Mouse (Mus musculus): ENCODE results near the gene Ankle1.
A peak's percentile ranks its signal among the peaks of the same experiment; 100 is the strongest.

Gene Ankle1

DNA sequence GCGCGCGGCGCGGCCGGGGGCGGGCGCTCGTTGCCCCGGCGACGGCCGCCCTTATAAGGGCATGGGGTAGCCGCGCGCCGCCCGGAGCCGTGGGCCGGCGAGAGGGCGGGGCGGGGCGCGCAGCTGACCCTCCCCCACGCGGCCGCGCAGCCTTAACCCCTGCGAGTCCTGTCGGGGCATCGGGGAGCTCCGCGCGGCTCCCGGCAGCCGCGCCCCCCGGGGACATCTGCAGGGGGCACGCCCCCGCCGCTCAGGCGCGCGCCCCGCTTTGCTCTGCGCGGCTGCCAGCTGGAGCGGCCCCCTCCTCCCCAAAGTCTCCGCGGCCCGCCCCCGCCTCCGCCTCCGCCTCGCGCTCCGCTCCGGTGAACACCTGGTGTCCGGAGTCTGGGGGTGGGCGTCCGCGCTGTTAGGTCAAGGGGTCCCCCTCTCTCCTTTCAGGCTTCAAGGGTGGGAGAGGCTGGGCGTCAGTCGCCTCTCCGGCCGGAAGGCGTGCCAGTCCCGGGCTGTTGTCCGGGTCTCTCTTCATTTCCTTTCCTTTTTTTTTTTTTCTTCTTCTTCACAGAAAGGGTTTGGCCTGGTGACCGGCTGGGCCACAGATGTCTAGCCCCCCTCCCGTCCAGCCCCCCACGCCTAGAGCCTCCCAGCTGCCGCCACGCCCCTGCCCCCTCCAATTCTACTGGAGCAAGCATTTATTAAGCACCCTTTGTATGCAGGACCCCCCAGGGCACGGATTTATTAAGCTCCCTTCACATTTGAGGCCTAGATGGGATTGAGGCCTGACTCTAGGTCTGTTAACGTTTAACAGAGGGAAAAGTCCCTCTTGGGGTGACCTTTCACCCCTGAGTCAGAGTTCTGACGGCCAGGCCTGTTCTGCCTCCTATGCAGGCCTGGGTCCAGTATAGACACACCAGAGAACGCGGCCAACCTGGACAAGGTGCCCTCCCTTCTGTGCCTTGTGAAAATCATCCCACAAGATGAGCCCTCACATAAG lies 23.5 kb upstream of the Ankle1 start:
- DNase-seq (ENCODE audit: low spot score in 2 of 2), result peak; percentile 70 to 81

DNA sequence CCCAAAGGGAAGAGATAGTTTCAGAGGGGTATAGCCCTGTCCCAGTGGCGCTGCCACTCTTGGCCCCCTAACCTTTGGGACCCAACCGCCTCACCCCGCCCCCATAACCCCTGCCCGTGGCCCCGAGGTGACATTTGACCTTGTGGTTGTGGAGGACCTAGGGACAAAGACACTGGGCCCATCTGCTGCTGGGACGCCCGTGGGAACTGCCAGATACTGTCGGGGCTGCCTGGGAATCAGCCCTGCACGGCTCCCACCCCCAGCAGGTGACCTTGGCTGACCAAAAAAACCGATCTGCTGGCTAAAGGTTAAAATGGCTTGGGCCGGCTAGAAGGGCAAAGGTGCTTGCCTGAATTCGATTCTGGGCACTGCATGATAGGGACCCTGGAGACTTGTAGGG lies 22.4 kb upstream of the Ankle1 start:
- DNase-seq (ENCODE audit: low spot score in 2 of 2), result no peak

DNA sequence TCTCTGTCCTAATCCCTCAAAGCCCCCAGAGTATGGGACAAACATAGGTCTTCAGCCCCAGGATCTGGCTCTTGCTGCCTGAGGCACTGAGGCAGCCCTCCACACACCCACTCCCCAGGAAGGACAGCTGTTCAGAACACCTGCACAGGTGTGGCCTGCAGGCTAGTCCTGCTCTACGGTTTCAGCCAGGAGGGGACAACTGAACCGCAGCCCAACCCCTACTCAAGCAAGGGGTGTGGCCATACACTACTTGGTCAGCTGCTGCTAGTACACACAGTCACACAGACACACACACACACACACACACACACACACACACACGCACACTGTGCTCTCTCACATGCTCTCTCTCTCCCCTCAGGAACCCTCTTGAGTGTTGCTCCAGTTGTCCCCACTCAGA lies 21.9 kb upstream of the Ankle1 start:
- DNase-seq (ENCODE audit: low spot score in 2 of 2), result no peak

GRCm38 (mm10) chr8:71385212-71385835 lies 20.5 kb upstream of the Ankle1 start:
- no peak for DNase-seq (ENCODE audit: low spot score in 2 of 2)

- no peak for DNase-seq (ENCODE audit: low spot score in 2 of 2)
Observed at GRCm38 (mm10) chr8:71388267-71388666, 17.5 kb upstream of the Ankle1 start.

GRCm38 (mm10) chr8:71391696-71392095 lies 14.1 kb upstream of the Ankle1 start:
- no peak for DNase-seq (ENCODE audit: low spot score in 2 of 2)

DNA sequence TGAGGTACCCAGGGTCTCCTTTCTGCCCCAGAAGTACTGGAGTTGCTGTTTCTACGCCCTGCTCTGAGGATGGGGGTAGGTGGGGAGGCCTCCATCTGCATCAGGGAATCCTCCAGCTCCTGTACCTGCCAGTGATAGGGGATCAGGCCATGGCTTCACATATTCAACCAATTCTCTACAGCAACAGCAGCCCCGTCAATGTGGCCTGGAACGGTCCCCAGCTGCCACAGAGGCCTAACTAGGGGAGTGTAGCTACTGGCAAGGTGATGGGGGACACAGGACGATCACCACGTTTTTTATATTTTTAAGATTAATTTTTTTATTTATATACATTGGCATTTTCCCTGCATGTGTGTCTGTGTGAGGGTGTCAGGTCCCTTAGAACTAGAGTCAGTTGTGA lies 13.4 kb upstream of the Ankle1 start:
- DNase-seq (ENCODE audit: low spot score in 2 of 2), result no peak

- no peak for DNase-seq (ENCODE audit: low spot score in 2 of 2)
Observed at GRCm38 (mm10) chr8:71392871-71393270, 12.9 kb upstream of the Ankle1 start.

DNA sequence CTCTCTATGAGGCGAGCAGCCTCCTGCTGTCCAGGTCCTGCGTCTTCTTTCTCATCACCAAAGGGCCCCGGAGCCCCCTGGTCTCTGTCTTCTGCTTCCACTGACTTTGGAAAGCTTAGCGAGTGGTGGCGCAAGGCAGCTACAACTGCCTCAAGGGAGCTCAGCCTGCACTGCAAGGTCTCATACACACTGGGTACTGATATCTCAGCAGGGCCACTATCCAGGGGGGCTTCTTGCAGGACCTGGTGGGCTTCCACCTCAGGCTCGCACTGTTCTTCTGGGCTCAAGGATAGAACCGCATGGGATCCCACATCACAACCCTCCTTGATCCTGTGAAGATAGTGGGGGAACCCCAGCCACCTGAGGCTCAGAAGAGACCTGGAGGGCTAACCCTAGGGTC lies 11.3 kb upstream of the Ankle1 start:
- DNase-seq (ENCODE audit: low spot score in 2 of 2), result no peak

GRCm38 (mm10) chr8:71395071-71395470 lies 10.7 kb upstream of the Ankle1 start:
- no peak for DNase-seq (ENCODE audit: low spot score in 2 of 2)

DNA sequence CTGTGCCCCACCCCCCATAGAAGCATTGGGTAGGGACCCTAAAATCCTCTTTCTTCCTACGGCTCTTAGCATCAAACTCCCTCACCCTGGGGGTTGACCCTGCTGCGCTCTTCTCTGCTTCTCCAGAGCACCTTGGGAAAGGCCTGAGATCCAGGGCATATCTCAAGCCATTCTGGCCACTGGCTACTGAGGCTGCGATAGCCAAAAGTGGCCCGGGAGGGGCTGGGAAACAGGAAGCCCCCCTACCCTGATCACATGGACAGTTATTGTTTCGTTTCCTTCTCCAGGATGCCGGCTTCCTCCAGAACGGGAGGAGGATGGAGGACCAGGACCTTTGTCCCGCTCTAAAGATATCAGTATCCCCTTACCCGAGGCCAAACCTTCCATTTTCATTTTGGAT lies 10.2 kb upstream of the Ankle1 start, which contains the start of gene Ushbp1:
Gene Ushbp1 (minus strand): TSS at position 174 of the 400 bp plus-strand sequence.
- DNase-seq (ENCODE audit: low spot score in 2 of 2), result no peak

GRCm38 (mm10) chr8:71396639-71397305 lies 9.0 kb upstream of the Ankle1 start, which contains the start of gene Babam1:
TSS of gene Babam1 (plus strand) at chr8:71396861.
- DNase-seq (ENCODE audit: low spot score in 2 of 2), result peak; percentile 89 to 91

- DNase-seq (ENCODE audit: low spot score in 2 of 2), result no peak
Observed at GRCm38 (mm10) chr8:71397701-71398100, 8.1 kb upstream of the Ankle1 start.

- DNase-seq (ENCODE audit: low spot score in 2 of 2), result no peak
Observed at GRCm38 (mm10) chr8:71400826-71401225, 5.0 kb upstream of the Ankle1 start.

DNA sequence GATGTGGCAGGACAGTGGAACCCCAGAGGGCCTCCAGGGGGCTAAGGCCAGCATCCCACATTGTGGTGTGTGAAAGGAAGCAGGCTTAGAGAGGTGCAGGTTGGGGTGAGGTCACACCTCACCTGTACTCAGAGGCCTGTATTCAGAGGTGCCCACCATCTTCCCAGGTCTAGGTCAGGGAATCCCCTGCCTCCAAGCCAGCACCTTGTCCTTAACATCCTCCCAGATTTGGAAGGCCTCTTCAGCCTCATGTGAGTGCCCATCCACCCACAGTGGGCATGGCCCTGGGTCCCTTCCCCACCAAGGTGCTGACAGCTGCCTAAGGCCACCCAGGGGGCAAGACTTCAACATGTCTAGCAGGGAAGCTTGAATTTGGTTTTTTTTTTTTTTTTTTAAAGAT lies 4.4 kb upstream of the Ankle1 start:
- peak in 1 of 2 experiments; percentile 58 for DNase-seq (ENCODE audit: low spot score in 2 of 2)

DNA sequence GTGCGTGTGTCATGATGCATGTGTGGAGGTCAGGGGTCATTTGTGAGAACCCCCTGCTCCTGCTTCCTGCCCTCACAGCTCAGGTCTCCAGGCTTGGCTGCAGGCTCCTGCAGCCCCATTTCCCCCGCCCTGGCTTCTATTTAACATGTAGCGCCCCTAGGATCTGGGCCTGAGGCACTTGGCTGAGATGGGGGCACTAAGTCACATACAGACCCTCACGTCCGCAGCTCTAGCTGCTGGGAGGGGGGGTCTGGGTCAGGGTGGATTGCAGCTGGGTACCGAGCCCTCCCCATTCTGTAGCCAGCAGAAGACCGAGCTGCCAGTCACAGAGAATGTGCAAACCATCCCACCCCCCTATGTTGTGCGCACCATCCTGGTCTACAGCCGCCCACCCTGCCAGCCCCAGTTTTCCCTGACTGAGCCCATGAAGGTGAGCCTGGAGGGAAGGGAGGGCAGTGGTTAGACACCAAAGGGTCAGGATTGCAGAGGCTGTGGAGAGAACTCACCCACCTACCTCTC lies 3.3 kb upstream of the Ankle1 start:
- peak in 1 of 2 experiments; percentile 55 for DNase-seq (ENCODE audit: low spot score in 2 of 2)

DNA sequence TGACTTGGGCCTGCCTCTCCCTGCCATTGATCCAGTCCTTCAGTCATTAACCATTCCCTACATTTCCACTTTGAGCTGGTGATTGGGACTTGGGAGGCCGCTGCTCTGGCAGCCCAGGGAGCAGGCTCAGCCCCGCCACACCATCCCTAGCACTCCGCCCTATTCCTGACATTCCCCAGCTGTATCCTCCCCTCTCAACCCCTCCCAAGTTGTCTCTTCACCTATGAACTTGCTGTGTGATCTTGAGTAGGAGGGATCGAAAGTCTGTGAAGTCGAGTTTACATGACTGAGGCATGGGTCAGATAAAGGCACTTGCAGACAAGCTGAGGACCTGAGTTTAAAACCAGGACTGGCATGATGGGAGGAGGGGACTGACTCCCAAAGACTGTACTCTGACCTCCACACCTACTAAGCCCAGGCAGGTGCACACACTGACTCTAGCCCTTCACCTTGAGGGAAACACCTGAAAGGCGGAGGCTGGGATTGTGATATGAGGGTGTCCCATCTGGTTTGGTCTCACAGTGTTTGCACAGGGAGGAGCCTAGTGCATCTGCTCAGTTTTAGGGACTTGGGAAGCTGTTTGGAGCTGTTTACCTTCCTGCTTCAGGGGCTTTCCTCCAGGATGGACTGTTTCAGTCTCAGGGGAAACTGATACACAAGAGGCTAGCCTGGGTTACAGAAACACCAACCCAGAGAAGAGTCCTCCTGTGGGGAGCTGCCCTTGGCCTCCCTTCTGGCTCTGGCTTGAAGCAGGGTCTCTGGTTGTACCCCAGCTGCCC lies 2.5 kb upstream of the Ankle1 start:
- no peak for DNase-seq (ENCODE audit: low spot score in 2 of 2)

DNA sequence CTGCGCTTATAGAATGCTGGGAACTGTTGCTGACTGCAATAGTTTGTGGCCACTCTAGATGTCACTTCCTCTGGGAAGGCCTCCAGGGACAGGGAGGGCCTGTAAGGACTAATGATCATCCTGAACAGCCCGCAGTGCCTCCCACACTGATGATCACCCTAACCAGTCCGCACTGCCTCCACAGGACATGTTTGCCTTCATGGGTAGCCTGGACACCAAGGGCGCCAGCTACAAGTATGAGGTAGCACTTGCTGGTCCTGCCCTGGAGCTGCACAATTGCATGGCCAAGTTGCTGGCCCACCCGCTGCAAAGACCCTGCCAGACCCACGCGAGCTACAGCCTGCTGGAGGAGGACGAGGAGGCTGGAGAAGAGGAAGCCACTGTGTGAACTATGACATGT lies 1.8 kb upstream of the Ankle1 start:
- no peak for DNase-seq (ENCODE audit: low spot score in 2 of 2)

- no peak for DNase-seq (ENCODE audit: low spot score in 2 of 2)
Observed at GRCm38 (mm10) chr8:71404951-71405351, 859 bp upstream of the Ankle1 start.

- DNase-seq (ENCODE audit: low spot score in 2 of 2), result peak; percentile 86 to 93
Observed at GRCm38 (mm10) chr8:71406099-71407015, 547 bp downstream of the Ankle1 start.
